Mouse (Mus musculus): Measurements from ENCODE around the gene Nxpe2. TPM values are rescaled to one million over a fixed set of nuclear protein-coding genes. Genes with fewer than 3 reads are reported as not detected.
A peak's percentile ranks its signal among the peaks of the same experiment; 100 is the strongest.
"Not testable (repeated sequence)": the region's sequence is repeated elsewhere in the genome, so short reads cannot be mapped to it uniquely, and the experiment has no call there.

Nxpe2 gene
- polyA plus RNA-seq, 1 experiment from 2014 or later, result 3.8 TPM

GRCm38 (mm10) chr9:48314194-48314593 lies 39.1 kb downstream of the Nxpe2 start:
- Histone ChIP-seq H3K4me3 (ENCODE audit: low read length) (no peak overlapping the region), H3K9ac (ENCODE audit: low read depth, low read length) (no peak overlapping the region), H3K27ac (ENCODE audit: low read length) (no peak overlapping the region), H3K4me1 (ENCODE audit: control insufficient read depth, insufficient read depth, low read length) (no peaks in the 10 kb centered on the region), H3K9me3 (ENCODE audit: control insufficient read depth, low read length) (no peaks in the 10 kb centered on the region), H3K27me3 (replicated peaks; ENCODE audit: control insufficient read depth, insufficient read depth, low read length) (no peaks in the 10 kb centered on the region), H3K4me2 (ENCODE audit: low read depth, low read length) (no peak overlapping the region), H3K36me3 (ENCODE audit: control insufficient read depth, insufficient read depth, low read length) (no peaks in the 10 kb centered on the region)
- ATAC-seq, result no peak
- 51% methylated on average over 3 of the region's 3 CpGs for WGBS

- no peak for ATAC-seq
- H3K27ac ChIP-seq (ENCODE audit: low read length), result no peak overlapping the region
These were observed 42.0 kb downstream of the Nxpe2 start for GRCm38 (mm10) chr9:48311241-48311640.

GRCm38 (mm10) chr9:48303564-48303963 lies 49.7 kb downstream of the Nxpe2 start:
- not testable (repeated sequence) for H3K9ac ChIP-seq (ENCODE audit: low read depth, low read length); H3K27me3 ChIP-seq (replicated peaks; ENCODE audit: control insufficient read depth, insufficient read depth, low read length); H3K9me3 ChIP-seq (ENCODE audit: control insufficient read depth, low read length); H3K4me2 ChIP-seq (ENCODE audit: low read depth, low read length); H3K4me3 ChIP-seq (ENCODE audit: low read length); ATAC-seq; H3K27ac ChIP-seq (ENCODE audit: low read length); H3K36me3 ChIP-seq (ENCODE audit: control insufficient read depth, insufficient read depth, low read length); H3K4me1 ChIP-seq (ENCODE audit: control insufficient read depth, insufficient read depth, low read length)
- 54% methylated on average over 5 of the region's 5 CpGs for WGBS

More at GRCm38 (mm10) chr9:48311241-48311640, 42.0 kb downstream of the Nxpe2 start:
- Histone ChIP-seq H3K4me2 (ENCODE audit: low read depth, low read length) (no peak overlapping the region), H3K9ac (ENCODE audit: low read depth, low read length) (no peak overlapping the region), H3K4me3 (ENCODE audit: low read length) (no peak overlapping the region), H3K4me1 (ENCODE audit: control insufficient read depth, insufficient read depth, low read length) (no peaks in the 10 kb centered on the region), H3K36me3 (ENCODE audit: control insufficient read depth, insufficient read depth, low read length) (no peaks in the 10 kb centered on the region), H3K9me3 (ENCODE audit: control insufficient read depth, low read length) (no peaks in the 10 kb centered on the region), H3K27me3 (replicated peaks; ENCODE audit: control insufficient read depth, insufficient read depth, low read length) (no peaks in the 10 kb centered on the region)
- WGBS, result 74% methylated on average over 5 of the region's 5 CpGs

GRCm38 (mm10) chr9:48298983-48299382 lies 54.3 kb downstream of the Nxpe2 start:
- H3K4me1 ChIP-seq (ENCODE audit: control insufficient read depth, insufficient read depth, low read length), result no peaks in the 10 kb centered on the region
- H3K27me3 ChIP-seq (replicated peaks; ENCODE audit: control insufficient read depth, insufficient read depth, low read length), result no peaks in the 10 kb centered on the region
- H3K27ac ChIP-seq (ENCODE audit: low read length), result no peak overlapping the region
- no peaks in the 10 kb centered on the region for H3K36me3 ChIP-seq (ENCODE audit: control insufficient read depth, insufficient read depth, low read length)
- no peaks in the 10 kb centered on the region for H3K9me3 ChIP-seq (ENCODE audit: control insufficient read depth, low read length)
- no peak overlapping the region for H3K4me3 ChIP-seq (ENCODE audit: low read length)
- H3K9ac ChIP-seq (ENCODE audit: low read depth, low read length), result no peak overlapping the region
- no peak overlapping the region for H3K4me2 ChIP-seq (ENCODE audit: low read depth, low read length)
- WGBS, result 74% methylated on average over 7 of the region's 7 CpGs
- 0 out of 2 replicates have a peak, but pooled peaks have one; percentile 40 for ATAC-seq

- Histone ChIP-seq H3K4me2 (ENCODE audit: low read depth, low read length) (no peak overlapping the region), H3K27ac (ENCODE audit: low read length) (no peak overlapping the region), H3K9me3 (ENCODE audit: control insufficient read depth, low read length) (no peaks in the 10 kb centered on the region), H3K27me3 (replicated peaks; ENCODE audit: control insufficient read depth, insufficient read depth, low read length) (no peaks in the 10 kb centered on the region), H3K9ac (ENCODE audit: low read depth, low read length) (no peak overlapping the region), H3K4me1 (ENCODE audit: control insufficient read depth, insufficient read depth, low read length) (no peaks in the 10 kb centered on the region), H3K36me3 (ENCODE audit: control insufficient read depth, insufficient read depth, low read length) (no peaks in the 10 kb centered on the region), H3K4me3 (ENCODE audit: low read length) (no peak overlapping the region)
- ATAC-seq, result no peak
- WGBS, result 64% methylated on average over 2 of the region's 2 CpGs
These were observed 58.5 kb downstream of the Nxpe2 start for GRCm38 (mm10) chr9:48294754-48295153.

- ATAC-seq, result no peak
- Histone ChIP-seq H3K4me1 (ENCODE audit: control insufficient read depth, insufficient read depth, low read length) (no peaks in the 10 kb centered on the region), H3K4me2 (ENCODE audit: low read depth, low read length) (no peak overlapping the region), H3K9ac (ENCODE audit: low read depth, low read length) (no peak overlapping the region), H3K4me3 (ENCODE audit: low read length) (no peak overlapping the region), H3K36me3 (ENCODE audit: control insufficient read depth, insufficient read depth, low read length) (no peaks in the 10 kb centered on the region), H3K27me3 (replicated peaks; ENCODE audit: control insufficient read depth, insufficient read depth, low read length) (no peaks in the 10 kb centered on the region), H3K27ac (ENCODE audit: low read length) (no peak overlapping the region), H3K9me3 (ENCODE audit: control insufficient read depth, low read length) (no peaks in the 10 kb centered on the region)
- WGBS, result 91% methylated on average over 1 of the region's 1 CpGs
These were observed 63.0 kb downstream of the Nxpe2 start for GRCm38 (mm10) chr9:48290281-48290680.

- Histone ChIP-seq H3K4me2 (ENCODE audit: low read depth, low read length) (no peak overlapping the region), H3K9ac (ENCODE audit: low read depth, low read length) (no peak overlapping the region), H3K36me3 (ENCODE audit: control insufficient read depth, insufficient read depth, low read length) (no peaks in the 10 kb centered on the region), H3K9me3 (ENCODE audit: control insufficient read depth, low read length) (no peaks in the 10 kb centered on the region), H3K27me3 (replicated peaks; ENCODE audit: control insufficient read depth, insufficient read depth, low read length) (no peaks in the 10 kb centered on the region), H3K4me3 (ENCODE audit: low read length) (no peak overlapping the region), H3K4me1 (ENCODE audit: control insufficient read depth, insufficient read depth, low read length) (no peaks in the 10 kb centered on the region), H3K27ac (ENCODE audit: low read length) (no peak overlapping the region)
- 70% methylated on average over 8 of the region's 8 CpGs for WGBS
- no peak for ATAC-seq
These were observed 69.0 kb downstream of the Nxpe2 start for GRCm38 (mm10) chr9:48284221-48284620.

- Histone ChIP-seq H3K4me2 (ENCODE audit: low read depth, low read length) (no peak overlapping the region), H3K4me3 (ENCODE audit: low read length) (no peak overlapping the region), H3K9ac (ENCODE audit: low read depth, low read length) (no peak overlapping the region), H3K4me1 (ENCODE audit: control insufficient read depth, insufficient read depth, low read length) (no peaks in the 10 kb centered on the region), H3K36me3 (ENCODE audit: control insufficient read depth, insufficient read depth, low read length) (no peaks in the 10 kb centered on the region), H3K9me3 (ENCODE audit: control insufficient read depth, low read length) (no peaks in the 10 kb centered on the region), H3K27ac (ENCODE audit: low read length) (no peak overlapping the region), H3K27me3 (replicated peaks; ENCODE audit: control insufficient read depth, insufficient read depth, low read length) (no peaks in the 10 kb centered on the region)
- 91% methylated on average over 15 of the region's 15 CpGs for WGBS
- no peak for ATAC-seq
These were observed 76.4 kb downstream of the Nxpe2 start for GRCm38 (mm10) chr9:48276831-48277230.
